In the genomic region with DNA sequence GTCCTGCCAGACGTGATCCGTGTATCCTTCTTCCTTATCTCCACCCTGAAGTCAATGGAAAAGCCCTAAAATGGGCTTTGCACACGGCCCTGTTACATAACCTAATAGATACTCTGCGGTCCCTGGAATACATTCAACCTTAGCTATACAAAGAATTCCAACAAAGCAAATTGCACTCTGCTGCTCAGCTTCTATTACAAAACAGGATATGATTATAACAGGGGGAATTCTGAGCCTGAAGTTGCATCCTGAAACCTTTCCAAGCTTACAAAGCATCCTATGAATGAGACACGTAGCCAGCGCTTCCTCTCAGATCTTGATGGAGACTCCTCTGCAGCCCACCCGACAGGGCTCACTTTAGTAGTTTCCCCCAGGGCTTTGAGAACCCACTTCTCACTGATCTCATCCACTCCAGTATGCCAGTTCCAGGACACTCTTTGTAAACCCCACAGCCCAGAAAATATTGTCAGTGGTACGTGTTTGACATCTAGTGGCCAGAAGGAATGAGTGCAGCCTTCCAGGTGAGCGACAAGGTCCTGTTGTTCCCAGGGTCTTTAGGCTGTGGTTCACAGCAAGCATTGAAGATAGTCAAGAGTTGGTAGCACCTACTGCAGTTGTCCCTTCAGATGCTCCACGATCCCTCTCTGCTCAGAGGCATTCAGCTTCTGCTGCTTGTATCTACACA, we compare ENCODE assay signal across 12 mouse cellular contexts.
DNase-seq lines count a peak whose midpoint lies in the region; ATAC-seq and TF ChIP-seq lines count a peak whose summit lies in the region.
"Had no signal": no experiment of that assay in that cellular context is flagged by ENCODE, and none has a peak within 500 bp of the region (broad histone marks: within the 10 kb centered on the region; RNA-seq: fewer than 3 reads in every experiment).

No protein-coding gene starts in this region.

- TF ChIP-seq CTCF in brain, embryonic 14.5 days (IDR thresholded peaks at IDR 0.05; ENCODE audit: borderline replicate concordance, extremely low read depth, insufficient read depth, insufficient read length): peak; percentile 22; the same call in 1 of the 2 replicates
- no peak for TF ChIP-seq CTCF in olfactory bulb, adult 2 months (IDR thresholded peaks at IDR 0.05; ENCODE audit: insufficient read depth, low read depth, low read length)

- no peak overlapping the region for H3K27ac ChIP-seq in heart, embryonic 11.5 days (ENCODE audit: low read depth, low read length)
- no peak overlapping the region for H3K27ac ChIP-seq in midbrain, embryonic 13.5 days
- H3K27ac ChIP-seq in midbrain, embryonic 10.5 days (replicated peaks): no peak overlapping the region
- peak overlapping the region; percentile 86 for H3K27ac ChIP-seq in olfactory bulb, adult 2 months (ENCODE audit: insufficient read depth, low read depth, low read length)
- no peak overlapping the region for H3K27ac ChIP-seq in forebrain, embryonic 16.5 days (ENCODE audit: low read length)
- H3K27ac ChIP-seq: macrophage; neural tube, embryonic 13.5 days had no signal

- peak; percentile 37 for DNase-seq in heart, adult 8-10 months (ENCODE audit: low spot score)
- no peak for DNase-seq in midbrain, embryonic 10.5 days (ENCODE audit: low spot score)
- DNase-seq in brain, embryonic 14.5 days (ENCODE audit: low read depth): no peak
- no peak for DNase-seq in gastrocnemius, postnatal 10 days
- DNase-seq: left cerebral cortex, postnatal 4 days; thymus, adult 18-20 months had no signal

- H3K9ac ChIP-seq in heart, embryonic 11.5 days (ENCODE audit: low read depth, low read length): no peak overlapping the region
- H3K9ac ChIP-seq in midbrain, embryonic 13.5 days (replicated peaks): no peak overlapping the region
- H3K9ac ChIP-seq in forebrain, embryonic 16.5 days (replicated peaks; ENCODE audit: low read depth, low read length): no peak overlapping the region
- H3K9ac ChIP-seq: neural tube, embryonic 13.5 days had no signal

- 72% methylated on average over 10 of the region's 10 CpGs for WGBS in heart, embryonic 11.5 days (ENCODE audit: insufficient replicate concordance)
- 92% methylated on average over 10 of the region's 10 CpGs for WGBS in midbrain, embryonic 13.5 days
- WGBS in midbrain, embryonic 10.5 days: 86% methylated on average over 10 of the region's 10 CpGs
- 40% methylated on average over 10 of the region's 10 CpGs for WGBS in olfactory bulb, adult 2 months
- 77% methylated on average over 10 of the region's 10 CpGs for WGBS in forebrain, embryonic 16.5 days

- ATAC-seq in heart, embryonic 11.5 days (replicated peaks; ENCODE audit: insufficient number of reproducible peaks, low FRiP score, low TSS enrichment): no peak
- 0 out of 2 replicates have a peak, but pooled peaks have one; percentile 14 for ATAC-seq in midbrain, embryonic 13.5 days
- no peak for ATAC-seq in forebrain, embryonic 16.5 days

- no peaks in the 10 kb centered on the region for H3K9me3 ChIP-seq in heart, embryonic 11.5 days (replicated peaks; ENCODE audit: control insufficient read depth, low read length)
- H3K9me3 ChIP-seq in midbrain, embryonic 13.5 days: peaks cover 2% of the 10 kb centered on the region; the same call in 1 of the 2 replicates
- peaks cover 10% of the 10 kb centered on the region; the same call in 1 of the 2 replicates for H3K9me3 ChIP-seq in midbrain, embryonic 10.5 days (replicated peaks)
- no peaks in the 10 kb centered on the region for H3K9me3 ChIP-seq in forebrain, embryonic 16.5 days (ENCODE audit: control insufficient read depth, low read length)
- H3K9me3 ChIP-seq: neural tube, embryonic 13.5 days had no signal

- no peaks in the 10 kb centered on the region for H3K4me1 ChIP-seq in heart, embryonic 11.5 days (ENCODE audit: control insufficient read depth, insufficient read depth, low read length)
- no peaks in the 10 kb centered on the region for H3K4me1 ChIP-seq in midbrain, embryonic 13.5 days (replicated peaks)
- H3K4me1 ChIP-seq in midbrain, embryonic 10.5 days: no peaks in the 10 kb centered on the region
- H3K4me1 ChIP-seq in olfactory bulb, adult 2 months (ENCODE audit: control insufficient read depth, insufficient read depth, low read length): peaks cover 16% of the 10 kb centered on the region
- no peaks in the 10 kb centered on the region for H3K4me1 ChIP-seq in forebrain, embryonic 16.5 days (replicated peaks; ENCODE audit: control insufficient read depth, insufficient read depth, low read length)
- H3K4me1 ChIP-seq: neural tube, embryonic 13.5 days had no signal

- no peak for TF ChIP-seq POLR2A in brain, embryonic 14.5 days (IDR thresholded peaks at IDR 0.05; ENCODE audit: borderline replicate concordance, extremely low read depth, insufficient read depth, insufficient read length, poor library complexity, severe bottlenecking)
- TF ChIP-seq POLR2A in olfactory bulb, adult 2 months (IDR thresholded peaks at IDR 0.05; ENCODE audit: insufficient read depth, low read depth, low read length): no peak

- no peaks in the 10 kb centered on the region for H3K27me3 ChIP-seq in heart, embryonic 11.5 days (ENCODE audit: control insufficient read depth, insufficient read depth, low read length)
- no peaks in the 10 kb centered on the region for H3K27me3 ChIP-seq in midbrain, embryonic 13.5 days
- H3K27me3 ChIP-seq in midbrain, embryonic 10.5 days (ENCODE audit: low read depth, poor library complexity, severe bottlenecking): no peaks in the 10 kb centered on the region
- H3K27me3 ChIP-seq in forebrain, embryonic 16.5 days (replicated peaks; ENCODE audit: control insufficient read depth, insufficient read depth, low read length): no peaks in the 10 kb centered on the region
- H3K27me3 ChIP-seq: neural tube, embryonic 13.5 days had no signal

- H3K4me2 ChIP-seq in heart, embryonic 11.5 days: no peak overlapping the region
- H3K4me2 ChIP-seq in midbrain, embryonic 13.5 days (replicated peaks): no peak overlapping the region
- H3K4me2 ChIP-seq in forebrain, embryonic 16.5 days (ENCODE audit: low read length): no peak overlapping the region
- H3K4me2 ChIP-seq: neural tube, embryonic 13.5 days had no signal

- no peak overlapping the region for H3K4me3 ChIP-seq in heart, embryonic 11.5 days (ENCODE audit: low read depth, low read length)
- H3K4me3 ChIP-seq in midbrain, embryonic 13.5 days (replicated peaks): no peak overlapping the region
- no peak overlapping the region for H3K4me3 ChIP-seq in midbrain, embryonic 10.5 days
- H3K4me3 ChIP-seq in olfactory bulb, adult 2 months (ENCODE audit: insufficient read depth, low read depth, low read length): no peak overlapping the region
- no peak overlapping the region for H3K4me3 ChIP-seq in forebrain, embryonic 16.5 days (replicated peaks; ENCODE audit: low read length)
- H3K4me3 ChIP-seq: neural tube, embryonic 13.5 days had no signal

- H3K36me3 ChIP-seq in heart, embryonic 11.5 days (ENCODE audit: control insufficient read depth, insufficient read depth, low read length): no peaks in the 10 kb centered on the region
- H3K36me3 ChIP-seq in midbrain, embryonic 13.5 days: peaks cover 47% of the 10 kb centered on the region
- H3K36me3 ChIP-seq in midbrain, embryonic 10.5 days: peaks cover 92% of the 10 kb centered on the region
- H3K36me3 ChIP-seq in forebrain, embryonic 16.5 days (ENCODE audit: control insufficient read depth, insufficient read depth): peaks cover 9% of the 10 kb centered on the region; the same call in 1 of the 2 replicates
